Mouse (Mus musculus) heart, adult 10 weeks (tissue): ENCODE data around the gene Gm14327. TPM values are rescaled to one million over a fixed set of nuclear protein-coding genes. Genes with fewer than 3 reads are reported as not detected.

Experiments
- polyA plus RNA-seq: library from polyadenylated mRNA; stranded (reverse); fragments of 350-450 nt; fragmentation: Illumina TruSeq; extraction: RNeasy Lipid Tissue Mini Kit (QIAGEN cat#74804); gene quantifications from one replicate; pipeline ENCODE4 v1.2.3, GENCODE M21; 2014; ENCODE audit warnings: low read depth, low replicate concordance

Gene Gm14327
- polyA plus RNA-seq: 23.9 TPM

DNA sequence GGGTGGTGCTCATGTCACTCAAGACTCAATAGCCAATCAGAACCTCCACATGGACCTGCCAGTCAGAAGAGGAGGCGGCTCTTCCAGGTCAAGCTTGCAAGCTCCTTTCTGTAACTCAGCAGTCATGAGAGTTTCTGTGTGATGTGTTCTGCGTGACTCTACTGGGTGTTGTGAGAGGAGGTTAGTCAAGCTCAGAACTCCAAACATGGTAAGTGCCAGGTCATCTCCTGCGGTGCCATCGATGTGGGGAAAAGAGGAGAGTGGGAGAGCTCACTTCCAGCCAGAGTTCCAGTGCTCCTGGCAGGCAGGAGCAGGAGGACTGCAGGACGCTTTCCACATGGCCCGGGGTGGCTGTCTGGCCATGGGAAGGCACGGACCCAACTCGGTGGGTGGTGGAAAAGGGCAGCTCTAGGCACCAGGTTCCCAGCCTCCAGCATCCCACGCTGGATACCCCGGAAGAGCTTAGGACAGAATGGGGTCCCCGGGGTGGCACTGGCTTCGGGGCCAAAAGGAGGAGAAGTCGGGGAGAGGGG lies at the start of gene Gm14327:
Gene Gm14327 (plus strand): TSS at position 51 of the 533 bp plus-strand sequence.

DNA sequence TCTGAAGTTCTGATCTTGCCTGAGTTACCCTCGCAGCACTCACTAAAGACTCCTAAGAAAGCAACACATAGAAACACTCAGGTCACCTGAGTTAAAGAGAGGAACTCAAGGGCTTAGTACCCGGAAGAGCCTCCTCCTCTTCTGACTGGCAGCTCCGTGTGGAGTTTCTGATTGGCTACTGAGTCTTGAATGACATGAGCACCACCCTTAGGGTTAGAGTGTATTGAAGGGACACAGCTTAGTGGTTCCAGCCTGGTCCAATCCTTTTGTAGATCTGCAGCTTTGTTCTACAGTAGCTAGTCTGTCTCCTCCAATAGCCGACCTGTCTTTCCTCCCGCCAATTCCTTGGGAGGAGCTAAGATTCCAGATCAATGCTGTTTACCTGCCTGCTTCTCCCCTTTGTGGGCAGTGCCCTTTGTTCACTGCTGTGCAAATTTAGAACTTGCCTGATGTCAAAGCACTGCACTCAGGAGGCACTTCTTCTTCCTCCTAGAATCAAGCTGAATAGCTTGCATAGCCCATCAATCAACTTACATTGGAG lies 28.7 kb downstream of the Gm14327 start, which contains the start of gene Zfp972:
Gene Zfp972 (minus strand): TSS at position 51 of the 541 bp plus-strand sequence.

Other genes starting within 250 kb of the Gm14327 start
- gene Gm14322, start 137.8 kb upstream of the Gm14327 start, polyA plus RNA-seq: 6.6 TPM
- gene Gm14325, start 56.8 kb upstream of the Gm14327 start, polyA plus RNA-seq: 36.2 TPM
- not detected for gene Zfp972, start 28.5 kb downstream of the Gm14327 start, polyA plus RNA-seq
- gene Gm14326, start 60.2 kb downstream of the Gm14327 start, polyA plus RNA-seq: 24.7 TPM
- gene Zfp971, start 126.2 kb downstream of the Gm14327 start, polyA plus RNA-seq: 30.1 TPM
- 13.7 TPM for gene Zfp931, start 181.4 kb downstream of the Gm14327 start, polyA plus RNA-seq
- 0.21 TPM for gene Phactr3, start 221.9 kb downstream of the Gm14327 start, polyA plus RNA-seq